Mouse (Mus musculus): ENCODE data around the gene Cbfa2t2. TPM values are rescaled to one million over a fixed set of nuclear protein-coding genes. Genes with fewer than 3 reads are reported as not detected.

Cbfa2t2 gene
- polyA plus RNA-seq, 1 experiment from 2014 or later, result 43.6 TPM

- no peak for ATAC-seq (ENCODE audit: insufficient number of reproducible peaks, insufficient read depth, low FRiP score, low read depth)
- Histone ChIP-seq H3K4me3 (ENCODE audit: low read depth, low read length) (no peak overlapping the region), H3K27ac (ENCODE audit: low read length) (no peak overlapping the region), H3K4me1 (ENCODE audit: control insufficient read depth, insufficient read depth, low read length) (peaks cover 15% of the 10 kb centered on the region), H3K9ac (replicated peaks; ENCODE audit: low read depth, low read length) (no peak overlapping the region), H3K27me3 (ENCODE audit: control insufficient read depth, insufficient read depth, low read length) (0 out of 2 replicates have a peak, but pooled peaks cover 12% of the 10 kb centered on the region), H3K9me3 (ENCODE audit: control insufficient read depth, low read depth, low read length) (no peaks in the 10 kb centered on the region), H3K4me2 (replicated peaks; ENCODE audit: low read depth, low read length) (no peak overlapping the region), H3K36me3 (ENCODE audit: control insufficient read depth, insufficient read depth, low read length) (no peaks in the 10 kb centered on the region)
- 82% methylated on average over 2 of the region's 2 CpGs for WGBS
Observed at GRCm38 (mm10) chr2:154550937-154551336, 114.7 kb downstream of the Cbfa2t2 start.

GRCm38 (mm10) chr2:154551476-154551875 is 115.2 kb downstream of the Cbfa2t2 start, which contains the start of gene Actl10:
Gene Actl10, plus strand, starts transcription at chr2:154551776.
- Histone ChIP-seq H3K9me3 (ENCODE audit: control insufficient read depth, low read depth, low read length) (no peaks in the 10 kb centered on the region), H3K4me1 (ENCODE audit: control insufficient read depth, insufficient read depth, low read length) (peaks cover 15% of the 10 kb centered on the region), H3K36me3 (ENCODE audit: control insufficient read depth, insufficient read depth, low read length) (no peaks in the 10 kb centered on the region), H3K9ac (replicated peaks; ENCODE audit: low read depth, low read length) (no peak within 1 kb of the TSS), H3K27ac (ENCODE audit: low read length) (no peak within 1 kb of the TSS), H3K4me2 (replicated peaks; ENCODE audit: low read depth, low read length) (peak within 1 kb of the TSS; percentile 15; the same call in 1 of the 2 replicates), H3K4me3 (ENCODE audit: low read depth, low read length) (no peak within 1 kb of the TSS), H3K27me3 (ENCODE audit: control insufficient read depth, insufficient read depth, low read length) (0 out of 2 replicates have a peak, but pooled peaks cover 12% of the 10 kb centered on the region)
- no peak for ATAC-seq (ENCODE audit: insufficient number of reproducible peaks, insufficient read depth, low FRiP score, low read depth)
- WGBS, result 76% methylated on average over 4 of the region's 4 CpGs

GRCm38 (mm10) chr2:154551927-154552326 is 115.6 kb downstream of the Cbfa2t2 start:
- H3K4me2 ChIP-seq (replicated peaks; ENCODE audit: low read depth, low read length), result peak overlapping the region; percentile 15; the same call in 1 of the 2 replicates
- H3K27ac ChIP-seq (ENCODE audit: low read length), result no peak overlapping the region
- no peaks in the 10 kb centered on the region for H3K36me3 ChIP-seq (ENCODE audit: control insufficient read depth, insufficient read depth, low read length)
- H3K9ac ChIP-seq (replicated peaks; ENCODE audit: low read depth, low read length), result no peak overlapping the region
- H3K27me3 ChIP-seq (ENCODE audit: control insufficient read depth, insufficient read depth, low read length), result 0 out of 2 replicates have a peak, but pooled peaks cover 12% of the 10 kb centered on the region
- no peaks in the 10 kb centered on the region for H3K9me3 ChIP-seq (ENCODE audit: control insufficient read depth, low read depth, low read length)
- no peak for ATAC-seq (ENCODE audit: insufficient number of reproducible peaks, insufficient read depth, low FRiP score, low read depth)
- no peak overlapping the region for H3K4me3 ChIP-seq (ENCODE audit: low read depth, low read length)
- H3K4me1 ChIP-seq (ENCODE audit: control insufficient read depth, insufficient read depth, low read length), result peaks cover 15% of the 10 kb centered on the region
- WGBS, result 34% methylated on average over 21 of the region's 21 CpGs

GRCm38 (mm10) chr2:154552424-154552907 is 116.2 kb downstream of the Cbfa2t2 start:
- 31% methylated on average over 27 of the region's 27 CpGs for WGBS
- Histone ChIP-seq H3K4me3 (ENCODE audit: low read depth, low read length) (no peak overlapping the region), H3K27me3 (ENCODE audit: control insufficient read depth, insufficient read depth, low read length) (0 out of 2 replicates have a peak, but pooled peaks cover 12% of the 10 kb centered on the region), H3K27ac (ENCODE audit: low read length) (no peak overlapping the region), H3K9me3 (ENCODE audit: control insufficient read depth, low read depth, low read length) (no peaks in the 10 kb centered on the region), H3K4me1 (ENCODE audit: control insufficient read depth, insufficient read depth, low read length) (peaks cover 15% of the 10 kb centered on the region), H3K36me3 (ENCODE audit: control insufficient read depth, insufficient read depth, low read length) (no peaks in the 10 kb centered on the region), H3K4me2 (replicated peaks; ENCODE audit: low read depth, low read length) (peak overlapping the region; percentile 15; the same call in 1 of the 2 replicates), H3K9ac (replicated peaks; ENCODE audit: low read depth, low read length) (no peak overlapping the region)
- ATAC-seq (ENCODE audit: insufficient number of reproducible peaks, insufficient read depth, low FRiP score, low read depth), result peak; percentile 10

- WGBS, result 87% methylated on average over 6 of the region's 6 CpGs
Observed at GRCm38 (mm10) chr2:154555235-154555634, 119.0 kb downstream of the Cbfa2t2 start.

GRCm38 (mm10) chr2:154557184-154557832 is 121.0 kb downstream of the Cbfa2t2 start:
- H3K4me3 ChIP-seq (ENCODE audit: low read depth, low read length), result no peak overlapping the region
- H3K27me3 ChIP-seq (ENCODE audit: control insufficient read depth, insufficient read depth, low read length), result 0 out of 2 replicates have a peak, but pooled peaks cover under 1% of the 10 kb centered on the region
- H3K36me3 ChIP-seq (ENCODE audit: control insufficient read depth, insufficient read depth, low read length), result peaks cover 9% of the 10 kb centered on the region; the same call in 1 of the 2 replicates
- peaks cover 9% of the 10 kb centered on the region for H3K4me1 ChIP-seq (ENCODE audit: control insufficient read depth, insufficient read depth, low read length)
- 38% methylated on average over 5 of the region's 5 CpGs for WGBS
- ATAC-seq (ENCODE audit: insufficient number of reproducible peaks, insufficient read depth, low FRiP score, low read depth), result 0 out of 2 replicates have a peak, but pooled peaks have one; percentile 31
- no peak overlapping the region for H3K27ac ChIP-seq (ENCODE audit: low read length)
- H3K4me2 ChIP-seq (replicated peaks; ENCODE audit: low read depth, low read length), result no peak overlapping the region
- H3K9me3 ChIP-seq (ENCODE audit: control insufficient read depth, low read depth, low read length), result no peaks in the 10 kb centered on the region
- no peak overlapping the region for H3K9ac ChIP-seq (replicated peaks; ENCODE audit: low read depth, low read length)

More at GRCm38 (mm10) chr2:154555235-154555634, 119.0 kb downstream of the Cbfa2t2 start:
- Histone ChIP-seq H3K27ac (ENCODE audit: low read length) (no peak overlapping the region), H3K27me3 (ENCODE audit: control insufficient read depth, insufficient read depth, low read length) (0 out of 2 replicates have a peak, but pooled peaks cover 8% of the 10 kb centered on the region), H3K9me3 (ENCODE audit: control insufficient read depth, low read depth, low read length) (no peaks in the 10 kb centered on the region), H3K4me1 (ENCODE audit: control insufficient read depth, insufficient read depth, low read length) (peaks cover 14% of the 10 kb centered on the region), H3K9ac (replicated peaks; ENCODE audit: low read depth, low read length) (no peak overlapping the region), H3K4me3 (ENCODE audit: low read depth, low read length) (no peak overlapping the region), H3K36me3 (ENCODE audit: control insufficient read depth, insufficient read depth, low read length) (no peaks in the 10 kb centered on the region), H3K4me2 (replicated peaks; ENCODE audit: low read depth, low read length) (no peak overlapping the region)
- no peak for ATAC-seq (ENCODE audit: insufficient number of reproducible peaks, insufficient read depth, low FRiP score, low read depth)

GRCm38 (mm10) chr2:154558264-154559039 is 122.2 kb downstream of the Cbfa2t2 start, which contains the start of gene Necab3:
Gene Necab3, minus strand, starts transcription at chr2:154558890.
- Histone ChIP-seq H3K27ac (ENCODE audit: low read length) (no peak within 1 kb of the TSS), H3K4me2 (replicated peaks; ENCODE audit: low read depth, low read length) (peak within 1 kb of the TSS; percentile 37), H3K36me3 (ENCODE audit: control insufficient read depth, insufficient read depth, low read length) (peaks cover 14% of the 10 kb centered on the region), H3K27me3 (ENCODE audit: control insufficient read depth, insufficient read depth, low read length) (no peaks in the 10 kb centered on the region), H3K9me3 (ENCODE audit: control insufficient read depth, low read depth, low read length) (no peaks in the 10 kb centered on the region), H3K4me1 (ENCODE audit: control insufficient read depth, insufficient read depth, low read length) (peaks cover 9% of the 10 kb centered on the region; the same call in 1 of the 2 replicates), H3K9ac (replicated peaks; ENCODE audit: low read depth, low read length) (0 out of 2 replicates have a peak within 1 kb of the TSS, but pooled peaks have one; percentile 2), H3K4me3 (ENCODE audit: low read depth, low read length) (peak within 1 kb of the TSS; percentile 11)
- no peak for ATAC-seq (ENCODE audit: insufficient number of reproducible peaks, insufficient read depth, low FRiP score, low read depth)
- 9% methylated on average over 34 of the region's 34 CpGs for WGBS

GRCm38 (mm10) chr2:154563612-154564170 is 127.4 kb downstream of the Cbfa2t2 start:
- Histone ChIP-seq H3K27me3 (ENCODE audit: control insufficient read depth, insufficient read depth, low read length) (no peaks in the 10 kb centered on the region), H3K27ac (ENCODE audit: low read length) (no peak overlapping the region)
- no peak for ATAC-seq (ENCODE audit: insufficient number of reproducible peaks, insufficient read depth, low FRiP score, low read depth)

More at GRCm38 (mm10) chr2:154563612-154564170, 127.4 kb downstream of the Cbfa2t2 start:
- Histone ChIP-seq H3K4me3 (ENCODE audit: low read depth, low read length) (no peak overlapping the region), H3K9ac (replicated peaks; ENCODE audit: low read depth, low read length) (no peak overlapping the region), H3K9me3 (ENCODE audit: control insufficient read depth, low read depth, low read length) (no peaks in the 10 kb centered on the region), H3K4me2 (replicated peaks; ENCODE audit: low read depth, low read length) (no peak overlapping the region), H3K36me3 (ENCODE audit: control insufficient read depth, insufficient read depth, low read length) (peaks cover 16% of the 10 kb centered on the region), H3K4me1 (ENCODE audit: control insufficient read depth, insufficient read depth, low read length) (peaks cover 30% of the 10 kb centered on the region)
- WGBS, result 90% methylated on average over 22 of the region's 22 CpGs
